In genomic region chr10:75282648-75283047, GRCm38 (mm10) we compare ENCODE assay signal across 11 mouse cellular contexts. TPM values are rescaled to one million over a fixed set of nuclear protein-coding genes. Genes with fewer than 3 reads are reported as not detected.
DNase-seq lines count a peak whose midpoint lies in the region; ATAC-seq lines count a peak whose summit lies in the region.
"Had no signal": no experiment of that assay in that cellular context is flagged by ENCODE, and none has a peak within 500 bp of the region (broad histone marks: within the 10 kb centered on the region; RNA-seq: fewer than 3 reads in every experiment).

No protein-coding gene starts in this region.

- no peaks in the 10 kb centered on the region for H3K27me3 ChIP-seq in splenic B cell, adult 2 months (ENCODE audit: control insufficient read depth, insufficient read depth, low read length, poor library complexity, severe bottlenecking)
- H3K27me3 ChIP-seq: forebrain, embryonic 13.5 days; midbrain, embryonic 15.5 days had no signal

- peak; percentile 96 for DNase-seq in heart, adult 11 months
- DNase-seq in heart, postnatal 25 days (ENCODE audit: low spot score), result no peak
- DNase-seq in CD8-positive naive resting alpha-beta T cell, adult 2 months (ENCODE audit: low read depth in 2 of 2, low spot score in 2 of 2), result peak; percentile 42 to 57
- DNase-seq in splenic B cell, adult 2 months (ENCODE audit: low read depth, low spot score), result peak; percentile 81
- no peak for DNase-seq in right cerebral cortex, postnatal 10 days (ENCODE audit: low spot score in 2 of 2)
- DNase-seq: kidney, postnatal 10 days had no signal

- intact Hi-C loops in heart, postnatal 25 days (cut with DNase I), result no loop called here

- H3K36me3 ChIP-seq in splenic B cell, adult 2 months (ENCODE audit: control insufficient read depth, insufficient read depth, low read length, poor library complexity, severe bottlenecking), result peaks cover 13% of the 10 kb centered on the region

- ATAC-seq in megakaryocyte, adult 5-6 weeks (ENCODE audit: poor library complexity, severe bottlenecking), result peak; percentile 98
- ATAC-seq in frontal cortex, adult (ENCODE audit: low TSS enrichment), result no peak
- no peak for ATAC-seq in erythroblast, adult 5-6 weeks (replicated peaks; ENCODE audit: low FRiP score, poor library complexity, severe bottlenecking)
- ATAC-seq: forebrain, embryonic 13.5 days; midbrain, embryonic 15.5 days had no signal

RNA-seq across cellular contexts. Expression of gene Adora2a, which starts 34.0 kb away (rescaled TPM):
- total RNA-seq in heart, postnatal 25 days (2021), result 10 to 100 TPM in 1 of 2 experiments, 1 to 10 TPM in 1; 9.6 to 13.8 TPM
- 3.3 TPM in 2 replicates for total RNA-seq in megakaryocyte, adult 5-6 weeks (2015)
- total RNA-seq in megakaryocyte, adult 5-6 weeks (2017), result 2.6 and 3.0 TPM in 2 replicates
- 0.42 TPM in 1 of 2 replicates, not detected in the other for total RNA-seq in erythroblast, adult 5-6 weeks (2015; ENCODE audit: low replicate concordance)
- total RNA-seq in erythroblast, adult 5-6 weeks (2017; ENCODE audit: low replicate concordance), result 0.17 TPM in 1 of 2 replicates, not detected in the other

Comparison
In these comparisons a context has a peak if more than half of its experiments do, and no peak if none do; other contexts are left out.
1. DNase-seq: peak in heart, adult 11 months (single experiment), CD8-positive naive resting alpha-beta T cell, adult 2 months (2 of 2) and splenic B cell, adult 2 months (single experiment); none in heart, postnatal 25 days (single experiment) and right cerebral cortex, postnatal 10 days (0 of 2).